Mouse (Mus musculus): ENCODE results near the gene Gbf1. TPM values are rescaled to one million over a fixed set of nuclear protein-coding genes. Genes with fewer than 3 reads are reported as not detected.

Gene Gbf1
- total and polyA plus RNA-seq, 3 experiments = 23.7 to 400 (median 54.1) TPM

GRCm38 (mm10) chr19:46182241-46182640 lies 29.9 kb downstream of the Gbf1 start:
- Histone ChIP-seq H3K4me1 (ENCODE audit: control insufficient read depth in 1 of 2, insufficient read depth in 2 of 2, low read length in 2 of 2) (peaks cover 7 to 12% of the 10 kb centered on the region in 2 experiments), H3K27me3 (ENCODE audit: control insufficient read depth in 1 of 2, insufficient read depth in 2 of 2, low read length in 2 of 2) (no peaks in the 10 kb centered on the region), H3K79me2 (ENCODE audit: control insufficient read depth, insufficient read depth, low read length, poor library complexity) (peaks cover 2% of the 10 kb centered on the region; the same call in 1 of the 2 replicates), H3K36me3 (ENCODE audit: control insufficient read depth in 1 of 2, insufficient read depth in 2 of 2, low read length in 2 of 2) (peaks cover 2 to 18% of the 10 kb centered on the region in 2 experiments; a peak in 3 of 4 replicates), H3K4me3 (ENCODE audit: control insufficient read depth in 1 of 2, insufficient read depth in 1 of 2, low read depth in 2 of 2, low read length in 2 of 2) (no peak overlapping the region), H3K9ac (ENCODE audit: control insufficient read depth, low read depth, low read length, poor library complexity, severe bottlenecking) (no peak overlapping the region), H3K27ac (ENCODE audit: control insufficient read depth, low read depth, low read length) (no peak overlapping the region), H3K9me3 (replicated peaks; ENCODE audit: insufficient read depth, low read length) (no peaks in the 10 kb centered on the region)
- DNase-seq (ENCODE audit: low read depth, low spot score) = no peak
- TF ChIP-seq TBP (IDR thresholded peaks at IDR 0.05; ENCODE audit: low read depth, low read length) (no peak), ZKSCAN1 (IDR thresholded peaks at IDR 0.05; ENCODE audit: low read depth, low read length) (no peak), CHD2 (IDR thresholded peaks at IDR 0.05; ENCODE audit: low read length) (no peak), RCOR1 (IDR thresholded peaks at IDR 0.05; ENCODE audit: low read depth, low read length) (no peak), UBTF (IDR thresholded peaks at IDR 0.05; ENCODE audit: borderline replicate concordance, insufficient read depth, low read depth, low read length) (no peak), SIN3A (IDR thresholded peaks at IDR 0.05; ENCODE audit: low read length) (no peak), NELFE (IDR thresholded peaks at IDR 0.05; ENCODE audit: low read depth, low read length) (no peak)

- TF ChIP-seq NRF1 (IDR thresholded peaks at IDR 0.05; ENCODE audit: insufficient read depth, low read depth, low read length, poor library complexity, severe bottlenecking) (no peak), ZNF384 (IDR thresholded peaks at IDR 0.05; ENCODE audit: low read depth, low read length) (no peak), CTCF (IDR thresholded peaks at IDR 0.05 in 2 of 3, conservative IDR thresholded peaks at IDR 0.05 in 1 of 3; ENCODE audit: control insufficient read depth in 1 of 3, insufficient read depth in 1 of 3, low read depth in 2 of 3, low read length in 3 of 3, poor library complexity in 1 of 3, severe bottlenecking in 1 of 3) (no peak), ZC3H11A (IDR thresholded peaks at IDR 0.05; ENCODE audit: low read depth, low read length) (no peak), MAZ (IDR thresholded peaks at IDR 0.05; ENCODE audit: low read depth, low read length) (no peak), GATA1 (IDR thresholded peaks at IDR 0.05; ENCODE audit: low read depth, low read length) (no peak), USF2 (IDR thresholded peaks at IDR 0.05; ENCODE audit: borderline replicate concordance in 1 of 2, insufficient read depth in 1 of 2, low read depth in 1 of 2, low read length in 2 of 2) (no peak), E2F4 (IDR thresholded peaks at IDR 0.05; ENCODE audit: borderline replicate concordance, low read depth, low read length) (no peak), SIN3A (IDR thresholded peaks at IDR 0.05; ENCODE audit: low read length) (no peak), GABPA (IDR thresholded peaks at IDR 0.05; ENCODE audit: low read depth, low read length) (no peak), ELF1 (IDR thresholded peaks at IDR 0.05; ENCODE audit: low read depth, low read length) (no peak), MYC (IDR thresholded peaks at IDR 0.05; ENCODE audit: low read depth, low read length) (no peak)
- no peaks in the 10 kb centered on the region for H3K9me3 ChIP-seq (replicated peaks; ENCODE audit: insufficient read depth, low read length)
- peaks cover 2% of the 10 kb centered on the region; the same call in 1 of the 2 replicates for H3K79me2 ChIP-seq (ENCODE audit: control insufficient read depth, insufficient read depth, low read length, poor library complexity)
- no peak overlapping the region for H3K9ac ChIP-seq (ENCODE audit: control insufficient read depth, low read depth, low read length, poor library complexity, severe bottlenecking)
- H3K27ac ChIP-seq (ENCODE audit: control insufficient read depth, low read depth, low read length) = no peak overlapping the region
- H3K4me1 ChIP-seq (ENCODE audit: control insufficient read depth in 1 of 2, insufficient read depth in 2 of 2, low read length in 2 of 2) = peaks cover 3 to 6% of the 10 kb centered on the region in 2 experiments; a peak in 3 of 4 replicates
- H3K27me3 ChIP-seq (ENCODE audit: control insufficient read depth in 1 of 2, insufficient read depth in 2 of 2, low read length in 2 of 2) = no peaks in the 10 kb centered on the region
- DNase-seq (ENCODE audit: low read depth, low spot score) = no peak
- H3K4me3 ChIP-seq (ENCODE audit: control insufficient read depth in 1 of 2, insufficient read depth in 1 of 2, low read depth in 2 of 2, low read length in 2 of 2) = no peak overlapping the region
- peaks cover 2 to 10% of the 10 kb centered on the region in 2 experiments; a peak in 3 of 4 replicates for H3K36me3 ChIP-seq (ENCODE audit: control insufficient read depth in 1 of 2, insufficient read depth in 2 of 2, low read length in 2 of 2)
These were observed 34.3 kb downstream of the Gbf1 start for GRCm38 (mm10) chr19:46186611-46187010.

Measured in MEL (cell line).